Mouse (Mus musculus) stomach, embryonic 15.5 days (tissue): ENCODE results near the gene Fcer1g. TPM values are rescaled to one million over a fixed set of nuclear protein-coding genes. Genes with fewer than 3 reads are reported as not detected.
A peak's percentile ranks its signal among the peaks of the same experiment; 100 is the strongest.

Experiments used
- ATAC-seq: fragments of 200-750 bp; cut with Nextera tagmentation; 2 replicates; pipeline ENCODE4 v1.8.0; 2017; ENCODE audit warnings: low read depth, moderate number of reproducible peaks, moderate TSS enrichment; ENCODE audit not compliant: insufficient read depth, low FRiP score
- H3K27ac ChIP-seq: fragments of 300-500 bp; sonication (generic); 2 replicates; pipeline ENCODE4 v1.5.1; 2015; ENCODE audit warnings: mild to moderate bottlenecking, inconsistent platforms
- H3K27me3 ChIP-seq: fragments of 300-500 bp; sonication (generic); replicated peaks from 2 replicates; pipeline ENCODE4 v1.6.1; 2015; ENCODE audit warnings: inconsistent platforms
- H3K36me3 ChIP-seq: fragments of 300-500 bp; sonication (generic); 2 replicates; pipeline ENCODE4 v1.6.1; 2015; ENCODE audit warnings: inconsistent platforms
- H3K4me1 ChIP-seq: fragments of 300-500 bp; sonication (generic); 2 replicates; pipeline ENCODE4 v1.6.1; 2015; ENCODE audit warnings: inconsistent platforms
- H3K4me2 ChIP-seq: fragments of 300-500 bp; sonication (generic); 2 replicates; pipeline ENCODE4 v1.6.1; 2015; ENCODE audit warnings: mild to moderate bottlenecking, inconsistent platforms
- H3K4me3 ChIP-seq: fragments of 300-500 bp; sonication (generic); replicated peaks from 2 replicates; pipeline ENCODE4 v1.5.1; 2015; ENCODE audit warnings: inconsistent platforms
- H3K9ac ChIP-seq: fragments of 300-500 bp; sonication (generic); 2 replicates; pipeline ENCODE4 v1.6.1; 2015; ENCODE audit warnings: inconsistent platforms
- H3K9me3 ChIP-seq: fragments of 300-500 bp; sonication (generic); 2 replicates; pipeline ENCODE4 v1.6.1; 2016; ENCODE audit warnings: inconsistent platforms
- WGBS: fragments of 180-500 bp; shearing (Covaris S2); methylation state at CpG from one replicate; pipeline ENCODE4 v1.1.7; 2015; 5-methylcytosine and 5-hydroxymethylcytosine counted together
- polyA plus RNA-seq: library from polyadenylated mRNA; unstranded; fragments of >200 nt; fragmentation: Nextera tagmentation; extraction: Ambion mirVana; gene quantifications from 2 replicates; pipeline ENCODE4 v1.2.1, GENCODE M21; 2015

Gene Fcer1g
- polyA plus RNA-seq, 1 experiment from 2014 or later, result 82.0 TPM

DNA sequence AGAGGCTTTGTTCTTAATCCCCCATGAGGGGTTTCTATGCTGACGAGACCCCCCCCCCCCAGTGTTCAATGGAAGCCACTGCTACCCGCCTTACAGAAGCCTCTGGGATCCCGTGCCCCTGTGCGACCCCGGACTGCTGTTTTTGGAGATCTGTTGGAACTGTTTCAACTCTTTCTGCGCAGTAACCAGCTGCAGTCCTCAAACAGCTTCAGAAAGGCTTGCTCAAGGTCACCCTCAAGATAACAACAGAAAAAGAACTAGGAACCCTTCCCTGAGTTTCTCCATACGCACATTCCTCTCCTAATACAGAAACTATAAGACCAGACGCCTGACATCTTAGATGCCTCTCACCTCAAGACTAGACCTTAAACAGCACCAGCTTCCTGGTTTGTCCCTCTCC is 45.1 kb downstream of the Fcer1g start:
- Histone ChIP-seq H3K27ac (peak overlapping the region; percentile 69), H3K9ac (no peak overlapping the region), H3K36me3 (no peaks in the 10 kb centered on the region), H3K27me3 (no peaks in the 10 kb centered on the region; the same call in 1 of the 2 replicates), H3K9me3 (no peaks in the 10 kb centered on the region), H3K4me3 (no peak overlapping the region), H3K4me2 (peak overlapping the region; percentile 12; the same call in 1 of the 2 replicates), H3K4me1 (peaks cover 30% of the 10 kb centered on the region)
- no peak for ATAC-seq
- WGBS, result 14% methylated on average over 8 of the region's 8 CpGs

DNA sequence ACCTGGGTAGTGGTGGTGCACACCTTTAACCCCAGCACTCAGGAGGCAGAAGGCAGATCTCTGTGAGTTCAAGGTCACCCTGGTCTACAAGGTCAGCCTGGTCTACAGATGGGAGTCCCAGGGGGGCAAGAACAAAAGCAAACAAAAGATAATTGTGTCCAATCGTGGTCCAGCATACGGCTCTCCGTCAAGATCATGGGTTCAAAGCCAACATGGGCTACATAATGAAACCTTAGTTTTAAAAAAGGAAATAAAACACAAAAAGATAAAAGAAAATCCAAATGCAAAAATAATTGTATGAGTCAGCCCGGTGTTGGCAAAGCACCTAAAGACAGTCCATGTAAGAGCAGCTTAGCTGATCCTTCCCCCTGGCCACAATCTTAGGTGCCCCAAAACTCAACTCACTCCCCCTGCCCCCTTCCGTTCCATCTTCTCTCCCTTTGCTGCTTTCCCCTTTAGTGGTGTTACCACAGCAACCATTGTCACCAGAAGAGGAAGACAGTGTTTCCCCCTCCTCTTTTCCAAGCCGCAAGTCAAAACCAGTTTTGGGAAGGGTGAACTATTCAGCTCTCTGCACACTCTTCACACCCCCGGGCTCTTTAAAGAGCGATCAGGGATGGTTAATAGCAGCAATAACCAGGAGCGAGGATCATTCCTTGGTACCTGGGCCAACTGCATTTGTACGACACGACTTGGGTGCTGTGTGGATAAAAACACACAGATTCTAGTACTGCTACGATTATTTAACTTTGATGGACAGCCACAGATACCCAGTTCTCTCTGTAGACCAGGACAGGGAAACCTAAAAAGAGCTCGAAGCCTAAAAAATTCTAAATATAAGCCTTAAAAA is 46.1 kb downstream of the Fcer1g start:
- 68% methylated on average over 13 of the region's 13 CpGs for WGBS
- no peak for ATAC-seq
- peaks cover 25% of the 10 kb centered on the region for H3K4me1 ChIP-seq
- H3K36me3 ChIP-seq, result no peaks in the 10 kb centered on the region
- no peak overlapping the region for H3K27ac ChIP-seq
- H3K9ac ChIP-seq, result no peak overlapping the region
- H3K9me3 ChIP-seq, result no peaks in the 10 kb centered on the region
- H3K4me3 ChIP-seq, result no peak overlapping the region
- H3K27me3 ChIP-seq, result no peaks in the 10 kb centered on the region
- no peak overlapping the region for H3K4me2 ChIP-seq

DNA sequence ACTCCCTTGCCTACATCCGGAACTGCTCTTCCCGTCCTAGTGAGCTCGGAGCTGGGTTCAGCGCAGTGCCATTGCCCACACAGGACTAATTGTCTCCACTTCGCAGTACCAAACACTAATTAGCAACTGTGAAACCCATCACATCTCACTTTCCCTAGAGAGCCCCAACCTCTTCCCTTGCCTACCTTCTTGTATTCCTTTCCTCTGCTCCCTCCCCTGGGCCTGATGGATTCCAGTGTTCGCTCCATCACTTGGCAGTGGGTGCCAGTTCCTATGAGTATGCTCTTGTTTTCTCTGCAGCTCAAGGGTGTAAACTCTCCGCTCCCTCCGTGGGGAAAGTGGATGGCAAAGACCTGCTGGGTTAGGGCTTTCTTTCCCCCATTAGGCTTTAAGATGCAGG is 48.5 kb downstream of the Fcer1g start:
- Histone ChIP-seq H3K9ac (no peak overlapping the region), H3K27ac (no peak overlapping the region), H3K36me3 (no peaks in the 10 kb centered on the region), H3K4me1 (peaks cover 22% of the 10 kb centered on the region), H3K27me3 (no peaks in the 10 kb centered on the region), H3K9me3 (no peaks in the 10 kb centered on the region), H3K4me2 (no peak overlapping the region), H3K4me3 (no peak overlapping the region)
- no peak for ATAC-seq
- 67% methylated on average over 8 of the region's 8 CpGs for whole genome bisulfite sequencing

DNA sequence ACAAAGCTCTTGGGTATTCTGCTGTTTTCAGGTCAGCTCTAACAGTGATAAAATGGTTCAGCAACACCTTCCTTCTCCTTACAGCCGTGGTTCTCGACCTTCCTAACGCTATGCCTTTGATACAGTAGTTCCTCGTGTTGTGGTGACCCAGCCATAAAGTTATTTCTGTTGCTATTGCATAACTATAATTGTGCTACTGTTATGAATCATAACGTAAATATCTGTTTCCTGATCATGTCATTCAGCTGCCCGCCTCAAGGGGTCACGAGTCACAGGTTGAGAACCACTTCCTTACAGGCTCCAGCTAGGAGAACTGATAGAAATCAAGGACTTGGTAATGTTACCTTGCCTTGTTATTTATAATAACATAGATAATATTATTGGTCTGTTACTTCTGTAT is 49.9 kb downstream of the Fcer1g start:
- Histone ChIP-seq H3K36me3 (no peaks in the 10 kb centered on the region), H3K4me2 (no peak overlapping the region), H3K4me1 (peaks cover 16% of the 10 kb centered on the region), H3K9me3 (no peaks in the 10 kb centered on the region), H3K9ac (no peak overlapping the region), H3K4me3 (no peak overlapping the region), H3K27me3 (no peaks in the 10 kb centered on the region), H3K27ac (no peak overlapping the region)
- WGBS, result 64% methylated on average over 7 of the region's 7 CpGs
- no peak for ATAC-seq

DNA sequence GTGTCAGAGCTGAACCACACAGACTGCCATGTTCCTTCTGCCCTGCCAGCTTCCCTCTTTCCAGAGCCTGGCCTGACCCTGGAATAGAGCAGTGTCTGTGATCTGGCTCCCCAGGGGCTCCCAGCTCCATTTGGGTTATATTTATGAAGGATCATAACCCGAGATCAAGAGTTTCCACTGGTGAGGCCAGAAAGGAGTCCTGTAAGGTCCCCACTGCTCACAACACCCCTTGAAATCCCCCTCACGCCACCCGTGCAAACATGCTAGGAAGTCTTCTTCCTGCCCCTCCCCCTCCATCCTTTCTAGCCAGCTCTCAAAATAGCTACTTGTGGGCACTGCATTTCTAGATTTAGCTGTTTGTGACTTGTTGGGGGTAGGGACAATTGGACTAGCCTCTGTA is 50.5 kb downstream of the Fcer1g start:
- Histone ChIP-seq H3K27ac (no peak overlapping the region), H3K27me3 (no peaks in the 10 kb centered on the region), H3K9ac (no peak overlapping the region), H3K36me3 (no peaks in the 10 kb centered on the region), H3K4me3 (no peak overlapping the region), H3K9me3 (no peaks in the 10 kb centered on the region), H3K4me2 (no peak overlapping the region), H3K4me1 (0 out of 2 replicates have a peak, but pooled peaks cover 10% of the 10 kb centered on the region)
- WGBS, result 53% methylated on average over 3 of the region's 3 CpGs
- no peak for ATAC-seq

DNA sequence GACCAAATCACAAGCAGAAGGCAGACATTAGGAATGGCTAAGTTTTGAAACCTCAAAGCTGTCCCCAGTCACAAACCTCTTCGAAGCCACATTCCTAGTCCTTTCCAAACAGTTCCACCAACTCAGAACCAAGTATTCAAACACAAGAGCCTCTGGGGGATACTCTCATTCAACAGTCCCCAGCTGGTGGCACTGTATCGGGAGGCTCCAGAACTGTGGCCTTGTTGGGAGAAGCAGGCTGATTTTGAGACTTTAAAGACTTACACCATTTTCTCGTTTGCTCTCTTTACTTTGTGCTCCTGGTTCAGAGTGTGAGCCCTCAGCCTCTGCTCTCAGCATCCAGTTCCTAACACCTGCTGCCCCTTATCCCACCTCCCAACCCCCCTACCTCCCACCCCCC is 51.1 kb downstream of the Fcer1g start:
- ATAC-seq, result no peak
- no peak overlapping the region for H3K4me3 ChIP-seq
- 0 out of 2 replicates have a peak, but pooled peaks cover 10% of the 10 kb centered on the region for H3K4me1 ChIP-seq
- 83% methylated on average over 3 of the region's 3 CpGs for WGBS
- H3K36me3 ChIP-seq, result no peaks in the 10 kb centered on the region
- no peak overlapping the region for H3K4me2 ChIP-seq
- no peaks in the 10 kb centered on the region for H3K27me3 ChIP-seq
- H3K27ac ChIP-seq, result no peak overlapping the region
- H3K9me3 ChIP-seq, result no peaks in the 10 kb centered on the region
- H3K9ac ChIP-seq, result no peak overlapping the region

Other genes with a start within 250 kb of the Fcer1g start
- 1.3 and 1.7 TPM in 2 replicates for gene Fcgr4, start 215.4 kb downstream of the Fcer1g start, polyA plus RNA-seq
- gene Fcgr3, start 169.4 kb downstream of the Fcer1g start, polyA plus RNA-seq, result 18.7 and 18.8 TPM in 2 replicates
- gene Cfap126, start 120.4 kb downstream of the Fcer1g start, polyA plus RNA-seq, result 1.6 and 2.9 TPM in 2 replicates
- gene Sdhc, start 83.8 kb downstream of the Fcer1g start, polyA plus RNA-seq, result 258 and 282 TPM in 2 replicates
- gene Mpz, start 83.7 kb downstream of the Fcer1g start, polyA plus RNA-seq, result 1.8 and 2.2 TPM in 2 replicates
- 29.8 and 32.8 TPM in 2 replicates for gene Pcp4l1, start 38.1 kb downstream of the Fcer1g start, polyA plus RNA-seq
- gene Nr1i3, start 20.4 kb downstream of the Fcer1g start, polyA plus RNA-seq, result 1.6 and 2.0 TPM in 2 replicates
- gene Tomm40l, start 11.9 kb downstream of the Fcer1g start, polyA plus RNA-seq, result 22.4 and 29.0 TPM in 2 replicates
- gene Apoa2, start 9.3 kb downstream of the Fcer1g start, polyA plus RNA-seq, result 158 and 523 TPM in 2 replicates
- gene Adamts4, start 16.1 kb upstream of the Fcer1g start, polyA plus RNA-seq, result 8.5 and 8.8 TPM in 2 replicates
- 238 and 270 TPM in 2 replicates for gene Ndufs2, start 17.0 kb upstream of the Fcer1g start, polyA plus RNA-seq
- 66.4 and 67.4 TPM in 2 replicates for gene B4galt3, start 36.0 kb upstream of the Fcer1g start, polyA plus RNA-seq
- gene Ppox, start 46.8 kb upstream of the Fcer1g start, polyA plus RNA-seq, result 46.5 and 51.8 TPM in 2 replicates
- gene Usp21, start 53.6 kb upstream of the Fcer1g start, polyA plus RNA-seq, result 67.8 and 69.8 TPM in 2 replicates
- gene Ufc1, start 60.7 kb upstream of the Fcer1g start, polyA plus RNA-seq, result 94.9 and 115 TPM in 2 replicates
- 43.1 and 44.7 TPM in 2 replicates for gene Dedd, start 94.8 kb upstream of the Fcer1g start, polyA plus RNA-seq
- 42.0 and 46.4 TPM in 2 replicates for gene Nit1, start 111.3 kb upstream of the Fcer1g start, polyA plus RNA-seq
- 97.2 and 99.5 TPM in 2 replicates for gene Pfdn2, start 111.3 kb upstream of the Fcer1g start, polyA plus RNA-seq
- gene Klhdc9, start 126.4 kb upstream of the Fcer1g start, polyA plus RNA-seq, result 1.0 and 1.8 TPM in 2 replicates
- gene Nectin4, start 135.7 kb upstream of the Fcer1g start, polyA plus RNA-seq, result 19.3 and 26.5 TPM in 2 replicates
- 2.9 and 3.0 TPM in 2 replicates for gene Arhgap30, start 154.6 kb upstream of the Fcer1g start, polyA plus RNA-seq
- gene Usf1, start 176.9 kb upstream of the Fcer1g start, polyA plus RNA-seq, result 63.3 and 66.5 TPM in 2 replicates
- 5.3 and 5.9 TPM in 2 replicates for gene Tstd1, start 184.5 kb upstream of the Fcer1g start, polyA plus RNA-seq
- 108 and 121 TPM in 2 replicates for gene F11r, start 203.2 kb upstream of the Fcer1g start, polyA plus RNA-seq